Mouse (Mus musculus): ENCODE data around the gene Prg2.

- TF ChIP-seq CTCF (IDR thresholded peaks at IDR 0.05; ENCODE audit: low read depth, low read length): no peak
- TF ChIP-seq TAL1 (conservative IDR thresholded peaks at IDR 0.05; ENCODE audit: low read depth, low read length): no peak
- no peak for TF ChIP-seq GATA2 (IDR thresholded peaks at IDR 0.05; ENCODE audit: borderline replicate concordance, low read depth, low read length)
- no peak for TF ChIP-seq GATA1 (IDR thresholded peaks at IDR 0.05; ENCODE audit: borderline replicate concordance, low read length)
- no peak for TF ChIP-seq POLR2AphosphoS5 (IDR thresholded peaks at IDR 0.05; ENCODE audit: insufficient replicate concordance, low read depth, low read length)
These were observed 52.9 kb downstream of the Prg2 start for GRCm38 (mm10) chr2:85033121-85033520.

Measured in G1E (cell line).